Mouse (Mus musculus) cerebellum, adult 9-10 months (tissue): ENCODE data around the gene Clk4.
A peak's percentile ranks its signal among the peaks of the same experiment; 100 is the strongest.

ENCODE experiments used
- DNase-seq: peaks from one replicate; pipeline ENCODE4 v3.0.0; 2022

Gene Clk4

GRCm38 (mm10) chr11:51261680-51262219, at the start of gene Clk4:
TSS of gene Clk4 (plus strand) at chr11:51261730.
- DNase-seq: no peak

GRCm38 (mm10) chr11:51214021-51214420, 47.5 kb upstream of the Clk4 start:
- no peak for DNase-seq

GRCm38 (mm10) chr11:51219396-51219980, 42.0 kb upstream of the Clk4 start:
- no peak for DNase-seq

DNA sequence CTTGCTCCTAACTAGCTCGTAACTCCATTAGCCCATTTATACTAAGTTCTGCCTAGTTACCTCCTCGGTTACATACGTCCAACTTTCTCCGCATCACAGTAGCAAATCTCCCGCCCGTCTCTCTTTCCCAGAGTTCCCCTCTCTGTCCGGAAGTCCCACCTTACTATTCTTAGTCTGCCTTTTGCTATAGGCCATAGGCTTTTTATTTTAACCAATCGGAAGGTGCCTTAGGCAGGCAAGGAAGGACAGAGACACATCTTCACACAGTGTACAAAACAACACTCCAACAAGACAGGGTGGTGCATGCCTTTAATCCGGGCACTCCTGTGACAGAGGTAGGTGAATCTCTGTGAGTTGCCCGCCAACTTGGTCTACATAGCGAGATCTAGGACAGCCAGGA, 41.2 kb upstream of the Clk4 start, which contains the start of gene Gm12569:
Gene Gm12569 (plus strand): TSS at position 166 of the 400 bp plus-strand sequence.
- no peak for DNase-seq

DNA sequence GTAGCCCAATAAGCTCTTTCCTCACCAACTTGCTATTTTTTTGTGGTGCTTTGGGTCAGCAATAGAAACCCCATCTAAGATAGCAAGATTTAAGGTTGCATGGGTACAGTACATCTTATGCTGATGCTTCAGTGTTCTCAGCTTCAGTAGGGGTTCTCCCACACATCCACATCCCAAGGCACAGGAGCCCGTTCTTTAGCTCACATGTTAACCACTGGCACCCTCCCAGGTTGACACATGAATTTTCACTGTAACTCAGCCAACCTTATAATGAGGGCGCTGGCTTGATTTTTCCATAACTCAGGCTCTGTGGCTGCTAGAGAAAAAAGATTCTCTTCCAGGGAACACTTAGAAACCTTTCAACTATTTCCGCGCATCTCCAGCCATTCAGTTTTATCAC, 34.4 kb upstream of the Clk4 start:
- no peak for DNase-seq

DNA sequence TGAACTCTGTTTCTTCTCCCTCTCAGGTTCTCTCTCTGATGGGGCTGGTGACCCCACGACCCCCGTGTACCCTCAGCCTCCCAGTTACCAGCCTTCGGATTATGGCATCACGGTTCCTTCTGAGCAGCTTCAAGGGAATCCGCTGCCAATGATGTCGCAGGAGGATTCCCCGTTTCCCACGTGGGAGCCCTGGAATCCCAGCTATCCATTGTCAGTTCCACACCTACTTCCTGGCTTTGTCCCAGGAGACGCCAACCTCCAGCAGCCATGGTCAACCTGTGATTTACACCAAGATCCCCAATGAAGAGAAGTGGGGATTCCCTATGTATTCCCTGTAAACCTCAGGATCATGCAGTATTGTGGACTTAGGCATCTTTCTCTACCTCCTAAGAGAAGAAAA, 26.9 kb upstream of the Clk4 start:
- no peak for DNase-seq

GRCm38 (mm10) chr11:51242897-51243296, 18.6 kb upstream of the Clk4 start:
- DNase-seq: no peak

DNA sequence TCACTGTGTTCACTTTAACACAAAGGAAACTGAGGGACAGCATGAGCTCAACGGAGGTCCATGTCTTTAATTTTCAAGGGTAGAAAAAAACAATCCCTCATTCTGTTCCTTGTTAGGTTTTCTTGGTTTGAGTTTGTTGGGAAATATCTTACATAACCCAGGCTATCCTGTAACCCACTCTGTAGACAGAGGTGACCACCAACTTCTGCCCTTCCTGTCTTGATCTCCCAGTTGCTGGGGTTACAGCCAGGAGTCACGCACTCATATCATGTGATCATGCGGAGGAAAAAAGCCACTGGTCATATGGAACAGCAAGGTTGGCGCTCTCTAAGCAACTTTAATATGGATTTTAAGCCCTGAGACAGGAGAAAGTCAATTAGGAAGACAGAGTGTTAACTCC, 4.5 kb upstream of the Clk4 start:
- DNase-seq: no peak

- peak; percentile 99 for DNase-seq
These were observed 1.1 kb downstream of the Clk4 start, which contains the start of gene BC049762 for GRCm38 (mm10) chr11:51262342-51263285. TSS of gene BC049762 (minus strand) at chr11:51263046.

DNA sequence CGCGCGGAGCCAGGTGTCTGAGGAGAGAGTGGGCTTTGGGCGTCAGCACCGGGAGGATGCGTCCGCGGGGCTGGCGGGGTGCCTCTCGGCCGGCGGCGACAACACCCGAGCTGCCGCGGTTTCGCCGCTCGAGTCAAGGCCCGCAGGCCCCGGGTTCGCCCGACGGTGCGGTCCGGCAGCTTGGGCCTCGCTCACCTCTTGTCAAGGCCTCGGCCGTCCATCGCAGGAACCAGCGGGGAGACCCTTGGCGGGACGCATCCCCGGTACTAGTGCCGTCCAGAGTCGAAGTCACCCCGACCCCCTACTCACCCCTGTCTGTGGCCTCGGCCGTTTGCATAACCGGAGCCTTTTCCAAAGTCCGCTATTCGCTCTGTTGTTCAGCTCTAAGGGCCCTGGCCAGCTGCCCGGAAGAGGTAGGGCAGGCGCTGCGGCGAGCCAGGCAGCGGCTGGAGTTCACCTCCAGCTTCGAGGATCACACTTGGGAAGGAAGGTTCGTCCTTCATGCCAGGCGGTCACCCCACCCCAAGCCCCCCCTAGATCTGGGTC, 1.8 kb downstream of the Clk4 start:
- DNase-seq: peak; percentile 75

GRCm38 (mm10) chr11:51264352-51264751, 2.8 kb downstream of the Clk4 start:
- DNase-seq: peak; percentile 20

- DNase-seq: peak; percentile 46
These were observed 3.8 kb downstream of the Clk4 start for GRCm38 (mm10) chr11:51265326-51265725.

DNA sequence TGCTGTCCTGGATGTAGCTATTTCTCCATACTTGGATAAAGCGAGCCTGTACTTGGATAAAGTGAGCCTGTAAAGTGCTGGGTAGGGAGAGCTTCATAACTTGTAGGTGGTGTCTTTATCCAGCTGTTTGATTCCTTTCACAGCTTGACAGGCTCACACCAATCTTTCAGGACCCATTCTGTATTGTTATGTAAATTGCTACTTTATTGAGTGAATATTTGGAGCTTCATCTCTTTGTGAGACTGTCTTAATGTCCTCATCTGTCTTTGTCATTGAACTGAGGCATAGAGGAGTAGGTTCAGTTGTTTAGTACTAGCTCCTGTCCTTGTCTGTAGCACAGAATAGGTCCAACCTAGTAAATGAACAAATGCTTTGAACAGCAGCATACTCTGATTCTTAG, 12.9 kb downstream of the Clk4 start:
- DNase-seq: no peak

DNA sequence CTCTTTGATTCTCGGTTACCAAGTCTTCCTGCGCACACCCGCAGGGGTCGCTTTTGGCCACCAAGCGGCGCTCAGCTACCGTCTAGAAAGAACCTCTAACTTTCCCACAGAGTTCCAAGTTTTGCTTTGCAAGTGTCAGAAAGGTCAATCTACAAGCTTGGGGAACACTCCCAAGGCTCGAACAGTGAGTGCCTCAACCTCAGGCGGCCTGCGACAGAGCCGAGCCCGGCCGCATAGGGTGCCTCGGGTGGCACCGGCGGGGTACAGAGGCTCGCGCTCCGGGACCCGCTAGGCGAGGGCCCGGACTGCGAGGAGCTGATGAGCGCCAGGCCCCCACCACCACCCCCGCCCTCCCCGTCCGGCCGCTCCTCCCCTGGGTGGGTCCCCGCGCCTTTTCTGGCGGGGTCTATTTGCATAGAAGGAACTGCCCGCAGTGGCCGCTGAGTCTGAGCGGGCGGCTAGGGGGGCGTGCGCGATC, 28.1 kb downstream of the Clk4 start, which contains the start of gene Col23a1:
Gene Col23a1 (plus strand): TSS at position 357 of the 478 bp plus-strand sequence.
- peak; percentile 32 for DNase-seq

DNA sequence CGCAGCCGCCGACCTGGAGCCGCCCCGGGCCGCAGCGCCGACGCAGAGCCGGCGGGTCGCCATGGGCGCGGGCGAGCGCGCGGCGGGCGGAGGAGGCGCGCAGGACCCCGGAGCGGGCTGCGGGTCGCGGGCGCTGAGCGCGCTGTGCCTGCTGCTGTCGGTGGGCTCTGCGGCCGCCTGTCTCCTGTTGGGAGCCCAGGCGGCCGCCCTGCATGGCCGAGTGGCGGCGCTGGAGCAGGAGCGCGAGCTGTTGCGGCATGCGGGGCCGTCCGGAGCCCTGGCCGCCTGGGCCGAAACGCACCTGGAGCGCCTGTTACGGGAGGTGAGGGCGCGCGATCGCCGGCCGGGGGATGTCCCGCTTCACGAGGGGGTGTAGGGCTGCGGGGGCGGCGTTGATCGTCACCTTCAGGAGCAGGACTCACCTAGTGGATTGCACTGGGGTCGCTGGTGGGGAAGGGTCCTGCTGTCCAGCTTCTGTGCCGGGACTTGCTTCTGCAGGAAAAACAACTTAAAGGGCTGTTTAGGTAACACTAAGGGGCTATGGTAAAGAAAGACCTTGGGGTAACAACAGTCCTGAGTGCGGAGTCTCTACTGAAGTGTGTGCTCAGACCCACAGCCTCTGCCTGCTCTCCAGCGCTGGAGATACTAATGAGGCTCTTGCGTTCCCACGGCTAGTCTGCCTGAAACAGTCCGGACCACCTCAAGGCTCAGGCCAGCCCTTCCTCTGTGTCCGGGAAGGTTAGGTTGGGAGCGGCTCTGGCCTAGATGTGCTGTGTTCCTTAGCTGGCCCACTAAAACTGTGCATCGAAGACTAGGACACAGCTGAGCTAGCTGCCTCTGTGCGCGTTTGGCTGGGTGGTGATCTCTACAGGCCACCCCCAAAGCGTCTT, 28.8 kb downstream of the Clk4 start:
- DNase-seq: no peak

DNA sequence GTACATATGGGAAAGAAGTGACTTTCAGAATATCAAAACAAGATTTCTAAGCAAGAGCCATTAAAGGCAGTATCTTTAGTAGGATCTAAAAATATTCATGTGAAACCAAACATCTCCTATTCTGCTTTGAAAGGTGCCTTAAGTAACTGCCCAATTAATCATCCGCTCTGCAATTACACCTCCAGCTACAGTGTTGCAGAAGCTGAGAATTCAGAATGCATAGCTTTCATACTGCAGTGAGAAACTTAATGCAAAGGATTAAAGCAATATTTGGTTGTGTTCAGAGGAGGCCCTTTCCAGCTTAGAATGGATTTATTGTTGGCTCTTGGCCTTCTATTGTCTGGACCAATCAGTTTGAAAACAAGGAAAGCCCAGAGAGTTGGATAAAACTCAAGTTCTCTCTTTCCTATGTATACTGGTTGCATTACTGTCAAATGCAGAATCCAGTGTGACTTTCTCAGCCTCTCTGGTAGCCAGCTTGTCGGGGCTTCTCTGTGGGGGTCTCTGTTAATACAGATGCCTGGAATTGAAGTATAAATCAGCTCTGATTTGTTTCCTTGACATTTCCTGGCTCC, 32.5 kb downstream of the Clk4 start:
- no peak for DNase-seq

DNA sequence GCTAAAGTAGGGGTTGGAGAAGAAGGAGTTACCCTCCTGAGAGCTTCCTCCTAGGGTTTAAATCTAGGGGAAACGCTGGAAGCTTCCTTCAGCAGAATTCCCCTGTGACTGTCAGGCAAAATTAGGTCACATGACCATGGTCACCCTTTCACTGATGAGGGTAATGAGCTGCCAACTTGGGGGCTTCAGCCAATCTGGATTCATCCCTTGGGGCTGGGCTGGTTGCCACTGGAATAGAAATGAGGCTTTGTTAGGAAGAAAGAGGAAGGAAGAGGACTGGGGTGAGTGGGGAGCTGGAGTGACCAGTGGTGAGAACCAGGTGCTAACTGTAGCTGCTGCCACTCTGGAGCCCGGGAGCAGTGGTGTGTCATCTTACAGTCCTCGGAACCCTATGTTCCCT, 34.2 kb downstream of the Clk4 start:
- no peak for DNase-seq

DNA sequence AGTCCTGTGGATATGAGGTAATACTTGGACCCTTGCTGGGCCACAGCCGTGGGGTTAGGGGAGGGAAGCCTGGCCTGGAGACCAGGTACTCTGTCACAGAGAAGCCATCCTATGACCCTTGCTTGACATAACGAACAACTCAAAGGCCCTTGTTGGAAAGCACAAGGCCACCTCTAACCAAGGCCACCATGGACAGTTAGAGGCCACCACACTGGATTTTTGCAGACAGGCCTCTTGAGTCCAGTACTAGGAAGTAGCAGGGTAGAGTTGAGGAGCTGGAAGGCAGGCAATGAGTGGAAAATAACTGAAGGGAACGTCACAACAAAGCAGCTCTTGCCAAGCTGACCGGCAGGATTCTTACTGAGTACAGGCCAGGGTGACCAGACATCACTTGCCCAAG, 37.2 kb downstream of the Clk4 start:
- no peak for DNase-seq

GRCm38 (mm10) chr11:51302396-51302795, 40.9 kb downstream of the Clk4 start:
- DNase-seq: no peak

DNA sequence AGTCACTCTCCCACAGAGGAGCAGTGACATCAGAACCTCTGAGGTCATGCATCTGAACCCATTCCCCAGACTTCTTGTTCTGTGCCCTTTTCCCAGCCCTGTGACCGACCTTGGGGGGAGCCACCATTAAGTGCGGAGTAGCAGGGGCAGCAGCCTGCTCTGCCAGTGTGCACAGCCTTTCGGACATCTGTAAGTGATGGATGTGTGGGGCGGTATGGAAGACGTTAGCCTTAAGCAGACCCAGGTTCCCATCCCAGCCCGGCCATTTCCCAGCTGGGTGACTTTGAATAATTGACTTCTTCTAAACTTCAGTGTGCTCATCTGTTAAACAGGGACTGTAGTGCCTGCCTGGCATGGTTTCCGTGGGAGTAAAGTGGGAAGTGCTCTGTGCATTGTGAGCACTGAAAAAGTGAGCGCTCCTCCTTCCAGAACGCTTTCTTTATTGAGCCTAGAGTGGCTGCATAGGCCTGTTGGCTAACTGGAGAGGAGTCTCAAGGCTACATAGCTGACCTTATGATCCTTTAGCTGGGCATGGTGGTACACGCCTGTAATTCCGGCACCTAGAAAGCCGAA, 42.5 kb downstream of the Clk4 start:
- no peak for DNase-seq

DNA sequence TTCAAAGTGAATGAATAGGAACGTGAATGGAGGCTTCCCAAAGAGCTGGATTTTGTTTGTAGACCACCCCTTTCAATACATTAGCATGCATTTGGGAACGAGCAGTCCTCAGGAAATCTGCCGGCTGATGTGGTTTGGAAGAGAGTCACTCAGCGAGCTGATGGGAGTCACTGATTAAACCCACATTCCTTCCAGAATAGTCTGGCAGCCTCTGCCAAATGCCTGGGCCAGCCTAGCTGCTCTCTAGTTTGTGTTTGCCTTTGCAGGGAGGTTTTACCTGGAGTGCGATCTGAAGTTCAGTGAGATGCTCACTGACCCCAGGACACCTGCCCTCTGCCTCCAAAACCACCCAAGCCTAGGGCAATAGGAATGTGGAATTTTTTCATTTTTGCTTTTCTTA, 46.8 kb downstream of the Clk4 start:
- no peak for DNase-seq

DNA sequence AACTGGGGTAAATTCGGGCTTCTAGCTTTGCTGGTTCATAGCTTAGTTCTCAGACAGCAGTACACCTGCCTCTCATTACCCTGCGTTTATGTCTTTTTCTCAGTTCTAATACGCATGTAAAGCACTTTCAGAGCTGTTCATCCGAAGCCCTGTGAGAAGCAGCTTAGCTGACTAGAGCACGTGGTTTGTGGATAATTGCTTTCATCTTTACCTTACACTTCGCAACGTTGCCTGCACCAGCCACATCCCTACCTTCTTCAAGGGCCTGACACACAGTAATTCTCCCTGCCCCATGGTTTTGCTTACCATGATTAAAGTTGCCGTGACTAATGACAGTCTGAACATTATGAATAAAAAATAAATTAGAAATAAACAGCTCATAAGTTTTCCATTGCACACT, 50.3 kb downstream of the Clk4 start:
- DNase-seq: no peak
